Mouse (Mus musculus) forebrain, embryonic 13.5 days (tissue): ENCODE measurements at regions not wholly inside any gene's neighbourhood (a gene's known extent, or its start where the extent isn't known, plus 50 kb on each side); places are given as distances from the start of the nearest gene placed in this dataset.
A peak's percentile ranks its signal among the peaks of the same experiment; 100 is the strongest.
"Not testable (repeated sequence)": the region's sequence is repeated elsewhere in the genome, so short reads cannot be mapped to it uniquely, and the experiment has no call there.

ENCODE experiments used
- ATAC-seq: fragments of 200-750 bp; cut with Nextera tagmentation; 2 replicates; pipeline ENCODE4 v1.8.0; 2017
- H3K27ac ChIP-seq: fragments of 300-500 bp; sonication (generic); 2 replicates; pipeline ENCODE4 v1.5.1; 2015; ENCODE audit warnings: inconsistent platforms, mild to moderate bottlenecking, moderate library complexity
- H3K27me3 ChIP-seq: fragments of 300-500 bp; sonication (generic); 2 replicates; pipeline ENCODE4 v1.6.1; 2015; ENCODE audit warnings: mild to moderate bottlenecking, inconsistent platforms
- H3K36me3 ChIP-seq: fragments of 300-500 bp; sonication (generic); 2 replicates; pipeline ENCODE4 v1.6.1; 2015; ENCODE audit warnings: mild to moderate bottlenecking, inconsistent platforms; ENCODE audit not compliant: poor library complexity, severe bottlenecking
- H3K4me1 ChIP-seq: fragments of 300-500 bp; sonication (generic); 2 replicates; pipeline ENCODE4 v1.6.1; 2015; ENCODE audit warnings: inconsistent platforms
- H3K4me2 ChIP-seq: fragments of 300-500 bp; sonication (generic); 2 replicates; pipeline ENCODE4 v1.6.1; 2015; ENCODE audit warnings: inconsistent platforms, mild to moderate bottlenecking, moderate library complexity
- H3K4me3 ChIP-seq: fragments of 300-500 bp; sonication (generic); 2 replicates; pipeline ENCODE4 v1.5.1; 2015; ENCODE audit warnings: mild to moderate bottlenecking, inconsistent platforms
- H3K9ac ChIP-seq: fragments of 300-500 bp; sonication (generic); 2 replicates; pipeline ENCODE4 v1.6.1; 2015; ENCODE audit warnings: mild to moderate bottlenecking, inconsistent platforms
- H3K9me3 ChIP-seq: fragments of 300-500 bp; sonication (generic); replicated peaks from 2 replicates; pipeline ENCODE4 v1.6.1; 2016; ENCODE audit warnings: inconsistent platforms
- WGBS: fragments of 180-500 bp; shearing (Covaris S2); methylation state at CpG from one replicate; pipeline ENCODE4 v1.1.7; 2015; 5-methylcytosine and 5-hydroxymethylcytosine counted together

DNA sequence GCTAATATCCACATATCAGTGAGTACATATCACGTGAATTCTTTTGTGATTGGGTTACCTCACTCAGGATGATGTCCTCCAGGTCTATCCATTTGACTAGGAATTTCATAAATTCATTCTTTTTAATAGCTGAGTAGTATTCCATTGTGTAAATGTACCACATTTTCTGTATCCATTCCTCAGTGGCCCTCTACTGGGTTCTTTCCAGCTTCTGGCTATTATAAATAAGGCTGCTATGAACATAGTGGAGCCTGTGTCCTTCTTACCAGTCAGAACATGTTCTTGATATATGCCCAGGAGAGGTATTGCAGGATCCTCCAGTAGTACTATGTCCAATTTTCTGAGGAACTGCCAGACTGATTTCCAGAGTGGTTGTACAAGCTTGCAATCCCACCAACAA is 884.0 kb upstream of the Lrrc4c start:
- not testable (repeated sequence) for H3K4me2 ChIP-seq, H3K27ac ChIP-seq, H3K27me3 ChIP-seq, H3K9ac ChIP-seq, H3K4me3 ChIP-seq, H3K36me3 ChIP-seq, ATAC-seq, H3K9me3 ChIP-seq, H3K4me1 ChIP-seq
- WGBS, result 82% methylated on average over 1 of the region's 1 CpGs

DNA sequence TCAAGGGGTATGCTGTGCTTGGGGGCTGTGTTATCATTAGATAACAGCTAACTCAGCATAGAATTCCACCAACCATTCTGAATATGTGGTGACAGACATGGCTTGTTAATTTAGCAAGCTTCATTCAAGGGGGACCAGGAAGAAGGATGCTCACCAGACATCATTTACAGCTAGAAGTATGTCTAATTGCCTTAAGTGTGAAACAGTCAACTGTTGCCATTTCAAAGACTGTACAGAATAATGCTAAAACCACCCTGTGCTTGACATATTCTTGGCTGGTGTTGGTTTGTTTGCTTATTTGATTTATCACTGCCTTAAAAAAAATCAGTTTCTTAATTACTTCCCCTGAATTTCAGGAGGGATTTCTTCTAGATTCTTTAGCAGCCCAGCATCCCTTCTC is 877.0 kb upstream of the Lrrc4c start:
- no peak overlapping the region for H3K4me3 ChIP-seq
- no peaks in the 10 kb centered on the region for H3K36me3 ChIP-seq
- H3K27me3 ChIP-seq, result no peaks in the 10 kb centered on the region
- H3K27ac ChIP-seq, result no peak overlapping the region
- ATAC-seq, result peak; percentile 88
- no peaks in the 10 kb centered on the region for H3K9me3 ChIP-seq
- no peaks in the 10 kb centered on the region for H3K4me1 ChIP-seq
- no peak overlapping the region for H3K4me2 ChIP-seq
- H3K9ac ChIP-seq, result no peak overlapping the region

DNA sequence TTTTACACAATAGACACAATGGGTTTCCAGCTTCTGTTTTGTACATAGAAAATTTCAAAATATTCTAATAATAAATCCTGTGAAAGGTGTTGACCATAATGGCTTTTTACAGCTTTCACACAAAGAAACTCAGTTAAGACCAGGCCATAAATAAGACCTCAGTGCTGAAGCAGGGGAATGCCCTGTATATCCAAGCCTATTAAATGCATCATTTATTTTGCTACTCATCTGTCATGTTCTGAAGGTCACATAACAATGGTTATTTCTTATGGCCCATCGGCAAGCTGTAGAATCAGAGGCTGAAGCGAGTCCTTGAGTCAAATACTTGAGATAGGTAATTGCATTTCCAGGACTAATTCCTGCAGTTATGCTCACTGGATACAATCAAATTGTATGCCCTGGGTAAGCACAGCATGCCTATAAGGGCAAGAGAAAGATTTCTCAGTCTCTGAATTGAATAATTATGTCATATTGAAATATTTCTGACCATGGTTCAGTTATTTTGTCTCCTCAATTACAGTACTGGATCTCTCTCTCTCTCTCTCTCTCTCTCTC is 874.6 kb upstream of the Lrrc4c start:
- no peaks in the 10 kb centered on the region for H3K4me1 ChIP-seq
- H3K27ac ChIP-seq, result no peak overlapping the region
- H3K9ac ChIP-seq, result no peak overlapping the region
- H3K4me2 ChIP-seq, result no peak overlapping the region
- 67% methylated on average over 2 of the region's 2 CpGs for WGBS
- no peaks in the 10 kb centered on the region for H3K36me3 ChIP-seq
- no peaks in the 10 kb centered on the region for H3K27me3 ChIP-seq
- H3K4me3 ChIP-seq, result no peak overlapping the region
- no peak for ATAC-seq
- no peaks in the 10 kb centered on the region for H3K9me3 ChIP-seq

DNA sequence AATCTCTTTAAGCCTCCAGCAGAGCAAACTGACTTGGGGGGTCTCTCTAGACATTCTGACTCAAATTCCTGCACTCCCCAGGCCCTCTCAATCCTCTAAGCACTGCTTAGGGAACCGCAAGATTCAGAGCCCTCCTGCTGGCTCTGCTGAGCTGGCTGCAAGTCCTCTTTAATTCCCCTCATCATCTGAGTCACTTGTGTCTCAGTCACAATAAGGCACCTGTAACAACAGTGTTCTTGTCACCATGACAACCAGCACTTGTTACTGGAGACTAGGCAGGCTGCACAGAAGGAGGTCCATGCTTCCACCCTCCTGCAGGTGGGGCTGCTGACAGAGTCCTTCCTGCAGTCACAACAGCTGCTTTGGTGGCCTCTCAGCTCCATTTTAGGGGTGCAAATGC is 869.1 kb upstream of the Lrrc4c start:
- peak; percentile 81; the same call in 1 of the 2 replicates for ATAC-seq
- H3K9me3 ChIP-seq, result no peaks in the 10 kb centered on the region
- no peak overlapping the region for H3K9ac ChIP-seq

DNA sequence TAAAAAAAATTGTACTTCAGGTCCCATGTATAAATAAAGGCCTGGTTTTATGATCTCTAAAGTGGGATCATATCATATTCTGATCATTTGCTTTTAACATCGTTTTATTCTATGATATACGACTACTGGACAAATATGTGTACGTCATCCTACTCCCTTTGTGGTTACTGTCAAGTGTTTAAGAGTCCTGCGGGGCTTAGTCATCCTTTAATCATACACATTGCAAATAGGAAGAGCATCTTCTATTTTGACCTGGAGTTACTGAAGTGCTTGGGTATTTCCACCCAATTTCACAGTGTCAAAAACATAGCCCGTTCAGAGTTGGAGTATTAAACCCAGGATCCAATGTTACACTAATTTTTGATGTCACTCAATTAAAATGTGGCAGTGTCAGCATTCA is 838.1 kb upstream of the Lrrc4c start:
- Histone ChIP-seq H3K9ac (no peak overlapping the region), H3K4me1 (no peaks in the 10 kb centered on the region), H3K36me3 (no peaks in the 10 kb centered on the region), H3K27ac (no peak overlapping the region), H3K4me3 (no peak overlapping the region), H3K9me3 (no peaks in the 10 kb centered on the region), H3K4me2 (no peak overlapping the region), H3K27me3 (no peaks in the 10 kb centered on the region)
- WGBS, result 89% methylated on average over 5 of the region's 5 CpGs
- ATAC-seq, result no peak

More for the DNA sequence above, 869.1 kb upstream of the Lrrc4c start:
- Histone ChIP-seq H3K27ac (no peak overlapping the region), H3K4me1 (no peaks in the 10 kb centered on the region), H3K27me3 (no peaks in the 10 kb centered on the region), H3K36me3 (no peaks in the 10 kb centered on the region), H3K4me3 (no peak overlapping the region), H3K4me2 (no peak overlapping the region)
- WGBS, result 0% methylated on average over 1 of the region's 1 CpGs

- Histone ChIP-seq H3K4me2 (no peak overlapping the region), H3K27ac (no peak overlapping the region), H3K27me3 (no peaks in the 10 kb centered on the region), H3K9me3 (no peaks in the 10 kb centered on the region), H3K36me3 (no peaks in the 10 kb centered on the region), H3K4me1 (no peaks in the 10 kb centered on the region), H3K4me3 (no peak overlapping the region), H3K9ac (no peak overlapping the region)
- ATAC-seq, result no peak
- WGBS, result 86% methylated on average over 2 of the region's 2 CpGs
Observed at GRCm38 (mm10) chr2:95483397-95483796, 834.6 kb upstream of the Lrrc4c start.

GRCm38 (mm10) chr2:95487580-95488135 is 830.3 kb upstream of the Lrrc4c start:
- 91% methylated on average over 3 of the region's 3 CpGs for WGBS
- H3K27me3 ChIP-seq, result no peaks in the 10 kb centered on the region
- H3K9me3 ChIP-seq, result no peaks in the 10 kb centered on the region
- H3K4me1 ChIP-seq, result no peaks in the 10 kb centered on the region
- H3K4me2 ChIP-seq, result no peak overlapping the region
- H3K4me3 ChIP-seq, result no peak overlapping the region
- no peak overlapping the region for H3K9ac ChIP-seq
- ATAC-seq, result no peak
- no peak overlapping the region for H3K27ac ChIP-seq
- H3K36me3 ChIP-seq, result no peaks in the 10 kb centered on the region

DNA sequence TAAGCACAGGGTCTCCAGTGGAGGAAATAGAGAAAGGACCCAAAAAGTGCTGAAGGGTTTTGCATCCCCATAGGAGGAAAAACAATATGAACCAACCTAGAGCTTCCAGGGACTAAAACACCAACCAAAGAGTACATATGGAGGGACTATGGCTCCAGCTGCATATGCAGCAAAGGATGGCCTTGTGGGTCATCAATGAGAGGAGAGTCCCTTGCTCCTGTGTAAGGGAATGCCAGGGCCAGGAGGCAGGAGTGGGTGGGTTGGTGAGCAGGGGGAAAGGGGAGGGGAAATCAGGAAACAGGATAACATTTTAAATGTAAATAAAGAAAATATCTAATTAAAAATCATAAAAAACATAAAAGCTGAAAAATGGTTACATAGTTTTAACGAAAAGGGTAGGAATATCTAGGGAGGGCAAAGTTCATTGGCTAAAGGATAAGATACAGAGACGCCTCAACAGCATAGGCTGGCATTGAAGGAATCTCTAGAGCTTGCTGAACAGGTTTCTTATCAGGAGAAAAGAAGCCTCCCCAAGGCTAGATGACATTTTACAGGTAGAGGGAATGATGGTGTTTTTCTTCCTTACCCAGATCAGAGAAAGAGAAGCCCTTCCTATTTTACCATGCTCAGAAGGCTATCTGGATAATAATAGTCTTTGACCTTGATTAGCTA is 823.8 kb upstream of the Lrrc4c start:
- no peak overlapping the region for H3K4me2 ChIP-seq
- H3K27ac ChIP-seq, result no peak overlapping the region
- H3K27me3 ChIP-seq, result no peaks in the 10 kb centered on the region
- no peak overlapping the region for H3K4me3 ChIP-seq
- no peaks in the 10 kb centered on the region for H3K9me3 ChIP-seq
- H3K36me3 ChIP-seq, result no peaks in the 10 kb centered on the region
- 89% methylated on average over 2 of the region's 2 CpGs for WGBS
- H3K9ac ChIP-seq, result no peak overlapping the region
- H3K4me1 ChIP-seq, result no peaks in the 10 kb centered on the region
- no peak for ATAC-seq

GRCm38 (mm10) chr2:95494698-95495088 is 823.3 kb upstream of the Lrrc4c start:
- no peaks in the 10 kb centered on the region for H3K4me1 ChIP-seq
- H3K9me3 ChIP-seq, result no peaks in the 10 kb centered on the region
- H3K27ac ChIP-seq, result no peak overlapping the region
- no peak overlapping the region for H3K4me2 ChIP-seq
- ATAC-seq, result no peak
- H3K9ac ChIP-seq, result no peak overlapping the region
- H3K36me3 ChIP-seq, result no peaks in the 10 kb centered on the region
- H3K4me3 ChIP-seq, result no peak overlapping the region
- 57% methylated on average over 4 of the region's 4 CpGs for WGBS
- H3K27me3 ChIP-seq, result no peaks in the 10 kb centered on the region

DNA sequence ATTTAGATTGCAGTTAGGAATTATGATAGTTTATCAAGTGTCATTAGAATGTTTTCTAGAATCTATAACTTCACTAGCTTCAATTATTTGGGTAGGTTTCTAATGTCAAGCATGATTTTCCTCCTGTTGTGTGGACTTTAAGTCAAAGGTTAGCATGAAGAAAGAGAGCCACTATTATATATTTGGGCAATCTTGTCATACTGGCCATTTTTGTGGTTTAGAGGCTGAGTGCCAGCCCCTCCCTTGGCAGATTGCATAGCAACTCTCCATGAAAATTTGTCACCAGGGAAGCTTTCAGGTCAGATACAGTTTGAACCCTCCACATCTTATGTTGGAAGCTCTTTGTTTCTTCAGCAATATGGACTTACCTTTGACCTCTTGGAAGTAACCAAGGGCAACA is 806.7 kb upstream of the Lrrc4c start:
- Histone ChIP-seq H3K4me1 (no peaks in the 10 kb centered on the region), H3K9me3 (no peaks in the 10 kb centered on the region), H3K36me3 (no peaks in the 10 kb centered on the region), H3K9ac (no peak overlapping the region), H3K27me3 (no peaks in the 10 kb centered on the region), H3K4me2 (no peak overlapping the region), H3K27ac (no peak overlapping the region), H3K4me3 (no peak overlapping the region)
- no peak for ATAC-seq

- Histone ChIP-seq H3K4me3 (no peak overlapping the region), H3K9me3 (no peaks in the 10 kb centered on the region), H3K9ac (no peak overlapping the region), H3K27ac (no peak overlapping the region), H3K27me3 (no peaks in the 10 kb centered on the region), H3K4me1 (no peaks in the 10 kb centered on the region), H3K4me2 (no peak overlapping the region), H3K36me3 (no peaks in the 10 kb centered on the region)
- ATAC-seq, result no peak
Observed at GRCm38 (mm10) chr2:95521624-95522023, 796.3 kb upstream of the Lrrc4c start.

DNA sequence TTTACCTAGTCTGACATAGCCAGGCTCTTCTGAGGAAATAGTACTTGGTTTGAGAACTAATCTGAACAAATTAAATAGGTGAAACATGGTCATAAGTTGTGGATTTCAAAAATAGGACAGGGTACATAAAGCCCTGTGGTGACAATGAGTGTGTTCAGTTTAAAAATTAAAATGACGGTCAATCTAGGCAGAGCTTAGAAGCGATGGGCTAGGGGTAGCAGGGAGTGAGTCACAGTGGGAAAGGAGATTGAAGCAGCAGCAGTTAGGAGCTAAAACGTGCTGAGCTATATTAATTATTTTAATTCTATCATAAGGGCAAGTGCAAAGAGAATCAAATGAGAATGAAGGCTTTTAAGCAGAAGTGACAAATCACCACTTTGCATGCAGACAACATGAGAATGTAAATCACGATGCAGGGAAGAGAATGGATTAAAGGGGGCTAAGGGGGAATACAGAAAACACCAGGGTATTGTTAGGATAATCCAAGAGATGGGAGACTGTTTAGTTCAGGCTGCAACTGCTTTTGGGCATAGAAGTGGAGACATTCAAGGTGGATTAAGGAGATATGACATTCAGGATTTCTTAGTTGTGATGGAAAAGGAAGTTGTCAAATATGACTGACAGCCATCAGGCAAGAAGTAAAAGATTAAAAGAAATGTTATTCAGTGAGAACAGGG is 793.2 kb upstream of the Lrrc4c start:
- ATAC-seq, result no peak

More for the DNA sequence above, 793.2 kb upstream of the Lrrc4c start:
- Histone ChIP-seq H3K9me3 (no peaks in the 10 kb centered on the region), H3K4me1 (no peaks in the 10 kb centered on the region), H3K36me3 (no peaks in the 10 kb centered on the region), H3K4me3 (no peak overlapping the region), H3K27me3 (no peaks in the 10 kb centered on the region), H3K27ac (no peak overlapping the region), H3K4me2 (no peak overlapping the region), H3K9ac (no peak overlapping the region)
- 28% methylated on average over 4 of the region's 4 CpGs for WGBS
